Mouse (Mus musculus) fibroblast of lung, adult 2 months (primary cell): ENCODE measurements around the gene Fam20b.
A peak's percentile ranks its signal among the peaks of the same experiment; 100 is the strongest.

ENCODE experiments used
- DNase-seq: peaks from one replicate; pipeline ENCODE4 v3.0.0-alpha.2; 2011; ENCODE audit warnings: low read depth

The Fam20b gene

DNA sequence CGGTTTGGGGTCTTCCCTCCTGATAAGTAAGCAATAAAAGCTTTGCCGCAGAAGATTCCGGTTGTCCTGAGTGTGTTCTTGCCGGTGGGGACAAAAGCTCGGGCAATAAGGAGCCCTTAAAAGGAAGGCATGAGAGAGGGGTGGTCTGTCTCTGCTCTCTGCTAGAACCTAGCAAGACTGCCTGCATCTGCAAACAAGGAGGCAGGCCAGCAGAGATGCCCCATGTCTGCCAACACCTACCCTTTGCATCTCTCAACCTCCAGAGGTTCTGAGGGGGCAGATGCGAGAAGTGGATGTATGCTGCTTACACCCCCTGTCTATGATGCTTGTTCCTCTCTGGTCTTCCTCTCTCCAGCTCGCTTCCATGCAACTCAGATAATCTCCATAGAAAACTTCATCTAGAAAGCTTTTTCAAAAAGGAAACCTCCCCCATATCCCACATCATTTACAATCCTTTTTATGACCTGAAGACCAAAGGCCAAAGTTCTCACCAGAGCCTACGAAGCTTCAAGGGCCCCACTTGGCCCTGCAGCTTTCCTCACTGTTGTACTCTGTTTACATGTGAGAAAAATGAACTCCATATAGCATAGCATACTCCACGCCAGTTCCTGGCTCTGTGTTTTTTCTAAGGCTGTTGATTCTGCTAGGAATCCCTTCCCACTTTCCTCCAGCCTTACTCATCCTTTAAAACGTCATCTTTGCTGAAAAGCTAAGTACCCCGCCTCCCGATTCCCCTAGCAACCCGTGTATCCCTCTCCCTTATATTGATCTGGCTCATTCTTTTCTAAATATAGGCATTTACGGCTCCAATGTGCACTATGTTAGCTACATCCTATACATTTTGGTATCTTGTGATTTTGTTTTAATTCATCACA is 8.6 kb upstream of the Fam20b start:
- DNase-seq = no peak

DNA sequence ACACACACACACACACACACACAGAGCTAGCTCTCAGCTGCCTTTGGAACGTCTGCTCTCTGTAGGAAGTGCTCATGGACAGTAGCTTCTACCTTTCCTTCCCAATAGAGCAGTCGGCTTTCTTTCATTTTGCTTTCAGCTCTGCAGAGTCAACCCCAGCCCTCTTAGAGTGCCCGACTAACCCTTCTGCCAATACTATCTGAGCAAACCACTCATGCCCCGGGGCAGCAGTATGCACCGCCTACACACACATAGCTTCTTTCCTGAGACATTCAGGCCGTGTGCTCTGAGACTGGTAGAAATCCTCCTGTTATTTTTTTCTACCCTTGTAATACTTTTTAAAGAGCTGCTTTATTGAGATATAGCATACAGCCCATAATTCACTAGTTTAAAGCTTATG is 3.2 kb upstream of the Fam20b start:
- no peak for DNase-seq

DNA sequence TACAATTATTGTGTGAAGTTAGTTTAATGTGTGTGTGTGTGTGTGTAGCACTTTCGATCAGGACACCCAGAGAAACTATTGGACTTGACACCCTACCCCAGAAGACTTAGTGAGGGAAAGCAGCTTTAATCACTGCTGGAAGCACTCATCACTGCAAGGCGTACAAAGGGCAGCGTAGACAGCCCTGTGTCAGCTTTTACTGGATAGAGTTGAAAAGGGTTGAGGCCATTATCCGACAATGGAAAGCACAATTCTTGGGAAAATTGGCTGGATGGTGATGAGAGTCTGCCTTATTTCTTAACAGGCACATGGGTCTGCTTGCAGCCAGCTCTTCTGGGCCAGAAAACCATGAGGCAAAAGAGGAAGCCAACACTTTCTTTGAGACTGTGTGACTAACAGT is 1.2 kb upstream of the Fam20b start:
- DNase-seq = no peak

DNA sequence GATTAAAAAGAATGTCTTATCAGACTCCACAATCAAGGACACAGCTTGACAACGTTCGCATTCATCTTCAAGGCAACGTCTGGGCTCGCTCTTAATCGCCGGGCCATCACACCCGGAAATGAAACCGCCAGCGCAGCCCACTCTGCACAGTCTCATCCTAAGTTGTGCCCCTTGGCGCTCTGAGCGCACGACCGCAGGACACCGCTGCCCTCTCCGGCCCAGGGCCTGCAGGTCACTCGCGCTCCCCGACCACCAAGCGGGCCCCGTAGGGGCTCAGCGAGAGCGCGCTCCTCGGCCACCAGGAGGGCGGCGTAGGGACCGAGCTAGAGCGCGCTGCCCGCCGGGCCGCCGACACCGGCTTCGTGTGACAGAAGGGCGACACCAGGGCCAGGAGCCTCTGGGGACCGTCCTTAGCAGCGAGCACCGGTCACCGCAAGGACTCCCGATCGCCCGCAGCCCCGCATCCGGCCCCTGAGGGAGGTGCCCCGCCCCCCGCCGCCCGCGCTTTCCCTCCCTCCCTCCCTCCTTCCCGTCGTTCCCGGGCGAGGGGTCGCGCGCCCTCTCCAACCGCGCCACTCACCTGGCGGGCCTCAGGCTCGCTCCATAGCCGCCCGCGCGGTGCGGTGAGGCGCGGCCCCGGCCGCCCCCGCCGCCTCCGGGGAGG is 468 bp downstream of the Fam20b start:
- no peak for DNase-seq

DNA sequence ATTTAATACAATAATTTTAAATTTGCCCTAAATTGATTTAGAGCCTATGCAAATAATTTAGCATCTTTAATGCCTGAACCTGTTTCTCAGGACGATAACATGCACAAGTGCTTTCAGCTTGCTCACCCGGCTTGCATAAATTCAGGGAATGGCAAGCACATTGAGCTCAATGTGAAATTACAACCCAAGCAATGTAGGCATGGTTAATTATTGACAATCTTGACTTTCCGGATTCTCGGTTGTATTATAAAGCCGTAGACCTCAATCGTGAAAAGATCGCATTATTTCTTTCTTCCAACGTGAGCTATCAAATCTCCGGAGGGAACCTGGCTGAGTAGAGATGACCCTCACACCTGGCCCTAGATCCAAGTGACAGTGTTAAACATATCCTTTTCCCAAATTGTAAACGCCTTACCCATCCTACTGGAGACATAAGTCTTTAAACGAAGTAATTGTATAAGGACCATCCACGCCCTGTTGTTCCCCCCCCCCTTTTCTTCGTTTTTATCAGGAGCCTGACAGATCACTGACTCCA is 1.1 kb downstream of the Fam20b start:
- no peak for DNase-seq

DNA sequence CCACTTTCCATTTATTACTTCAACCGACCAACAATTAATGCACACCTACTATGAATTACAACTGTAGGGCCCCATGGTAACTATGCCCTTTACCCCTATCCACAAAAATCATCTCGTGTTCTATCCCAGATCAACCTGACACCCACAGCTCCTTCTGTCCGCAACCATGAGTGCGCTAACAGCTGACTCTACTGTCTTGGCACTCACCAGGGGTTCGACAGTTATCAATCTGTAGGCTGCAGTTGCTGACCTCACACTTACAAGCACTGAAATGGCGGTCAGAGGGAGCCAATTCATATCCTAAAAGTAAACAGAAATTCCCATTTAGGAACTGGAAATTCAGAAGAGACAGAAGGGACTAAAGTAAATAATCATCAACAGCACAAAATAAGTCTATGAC is 2.2 kb downstream of the Fam20b start:
- DNase-seq = no peak

DNA sequence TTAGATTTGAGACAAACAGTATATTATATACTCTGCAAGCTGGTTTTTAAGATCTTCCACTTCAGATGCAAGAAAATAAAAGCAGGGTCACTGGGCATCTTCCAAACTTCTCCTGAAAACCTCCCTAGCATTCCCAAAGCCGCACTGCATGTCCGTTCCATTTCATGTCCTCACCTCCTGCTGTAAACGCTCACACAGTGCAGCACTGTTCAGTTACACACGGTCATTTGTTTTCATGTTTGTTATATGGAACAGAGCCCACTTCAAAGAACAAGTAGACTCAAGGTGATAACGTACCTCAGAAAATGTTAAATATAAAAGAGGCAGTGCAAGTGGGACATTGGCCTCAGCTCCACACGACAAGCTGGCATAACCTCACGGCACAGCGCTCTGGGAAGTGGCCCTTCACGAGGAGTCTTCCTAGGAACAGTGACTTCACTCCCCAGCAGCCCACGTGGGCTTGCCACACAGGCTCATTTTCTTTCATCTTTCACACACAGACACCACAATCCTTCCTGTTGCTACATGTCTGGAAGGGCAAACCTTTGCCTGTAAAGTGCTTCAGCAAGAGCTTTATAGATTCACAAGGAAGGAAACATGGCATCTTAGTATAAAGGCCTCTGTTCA is 8.3 kb downstream of the Fam20b start:
- no peak for DNase-seq

DNA sequence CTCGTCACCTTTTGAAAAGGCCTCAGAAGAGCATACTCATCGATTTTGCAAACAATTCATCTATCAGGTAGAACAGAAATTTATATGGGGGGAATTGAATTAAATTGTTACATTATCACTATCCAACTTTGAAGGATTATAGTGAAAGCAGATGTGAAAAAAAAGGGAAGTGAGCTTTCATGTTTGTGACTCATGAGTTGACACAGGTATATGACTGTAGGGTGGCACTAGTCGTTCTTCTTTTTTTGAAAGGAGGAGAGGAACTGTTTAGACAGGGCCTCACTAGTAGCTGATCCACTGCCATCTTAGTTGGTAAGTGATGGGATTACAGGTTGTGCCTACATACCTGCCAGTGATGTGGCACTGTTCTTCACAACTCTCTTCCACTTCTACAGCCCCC is 10.2 kb downstream of the Fam20b start:
- DNase-seq = no peak

DNA sequence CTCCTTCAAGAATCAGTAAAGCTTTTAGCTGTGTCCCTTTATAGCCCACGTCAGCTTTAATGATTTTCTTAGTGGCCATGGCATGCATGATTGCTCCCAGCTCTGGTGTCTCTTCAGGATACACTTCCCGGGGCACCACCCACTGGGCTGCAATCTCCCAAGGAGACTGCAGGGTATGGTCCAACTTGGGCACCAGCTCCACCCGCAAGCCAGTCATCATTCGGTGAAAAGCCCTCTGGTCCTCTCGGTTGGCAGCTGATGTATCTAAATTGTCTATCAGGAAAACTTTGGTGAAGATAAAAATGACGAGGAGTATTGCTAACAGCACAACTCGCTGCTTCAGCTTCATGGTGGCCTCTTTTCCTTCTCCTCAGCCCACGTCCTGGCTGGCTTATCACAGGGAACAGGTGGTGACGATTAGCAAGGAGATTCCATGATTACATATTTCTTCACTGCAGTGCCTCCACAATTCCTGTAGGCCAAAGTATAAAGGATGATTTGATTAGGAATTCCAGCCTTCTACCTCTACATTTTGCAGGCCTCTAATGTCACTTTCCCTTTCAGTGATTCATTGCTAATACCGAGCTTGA is 13.1 kb downstream of the Fam20b start:
- no peak for DNase-seq

DNA sequence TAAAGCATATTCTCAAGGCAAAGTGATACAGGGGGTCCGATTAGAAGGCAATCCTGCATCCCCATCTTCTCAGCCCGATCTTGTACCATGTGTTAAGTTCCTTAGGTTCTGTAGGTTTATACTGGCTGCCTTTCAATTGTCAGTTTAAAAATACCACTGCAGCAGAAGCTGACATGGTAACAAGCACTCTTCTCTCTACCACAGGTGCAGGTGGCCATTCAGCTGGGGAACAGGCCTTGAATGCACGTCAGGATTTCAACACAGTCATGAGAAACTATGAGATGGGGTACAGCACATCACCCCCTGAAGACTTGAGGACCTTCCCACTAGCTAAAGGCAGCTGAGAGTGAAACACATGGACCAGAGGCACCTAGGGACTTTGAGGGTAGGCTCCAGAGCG is 15.4 kb downstream of the Fam20b start:
- no peak for DNase-seq

DNA sequence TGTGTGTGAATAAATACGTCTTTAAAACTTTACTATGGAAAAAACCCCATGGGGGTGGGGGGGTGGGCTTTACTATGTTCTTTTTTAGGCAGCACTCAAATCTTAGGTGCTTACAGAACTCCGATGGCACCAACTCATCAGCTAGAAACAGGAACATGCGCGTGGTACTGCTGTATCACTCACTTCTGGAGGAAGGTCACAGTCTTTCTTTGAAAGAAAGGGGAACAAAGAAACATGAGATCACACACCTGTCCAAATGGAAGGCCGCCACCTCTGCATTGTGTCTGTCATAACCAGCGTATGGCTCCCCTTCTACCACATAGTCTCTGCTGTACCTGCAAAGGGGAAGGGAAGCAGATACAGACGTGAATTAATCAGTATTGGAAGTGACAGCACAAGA is 16.7 kb downstream of the Fam20b start:
- no peak for DNase-seq

DNA sequence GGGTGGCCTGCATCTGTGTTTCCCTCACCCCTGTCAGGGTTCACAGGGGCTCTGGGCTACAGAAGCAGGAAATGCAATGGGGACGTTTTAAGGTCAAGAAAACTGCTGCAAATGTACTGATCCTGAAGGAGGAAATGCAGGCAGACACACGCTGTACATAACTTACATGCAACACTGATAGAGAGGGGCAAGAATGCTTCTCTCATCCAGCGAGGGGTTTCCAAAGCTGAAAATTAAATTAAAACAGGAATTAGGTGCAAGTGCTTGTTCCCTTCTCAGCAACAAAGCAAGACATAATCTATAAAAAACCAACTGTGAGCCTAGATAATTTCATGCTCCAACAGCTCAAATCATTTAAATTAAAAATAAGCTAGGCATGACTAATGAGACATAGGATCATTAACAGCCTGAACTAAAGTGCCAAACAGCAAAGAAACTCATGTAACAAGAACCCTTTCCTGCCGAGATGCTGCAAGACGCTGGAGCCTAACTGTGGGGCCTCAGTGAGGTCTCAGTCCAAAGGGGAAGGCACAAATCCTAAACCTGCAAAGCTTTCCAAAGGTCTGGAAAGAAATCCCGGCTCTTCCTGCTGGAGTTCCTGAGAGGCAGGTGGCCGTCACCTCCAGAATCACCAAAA is 32.7 kb downstream of the Fam20b start:
- no peak for DNase-seq

DNA sequence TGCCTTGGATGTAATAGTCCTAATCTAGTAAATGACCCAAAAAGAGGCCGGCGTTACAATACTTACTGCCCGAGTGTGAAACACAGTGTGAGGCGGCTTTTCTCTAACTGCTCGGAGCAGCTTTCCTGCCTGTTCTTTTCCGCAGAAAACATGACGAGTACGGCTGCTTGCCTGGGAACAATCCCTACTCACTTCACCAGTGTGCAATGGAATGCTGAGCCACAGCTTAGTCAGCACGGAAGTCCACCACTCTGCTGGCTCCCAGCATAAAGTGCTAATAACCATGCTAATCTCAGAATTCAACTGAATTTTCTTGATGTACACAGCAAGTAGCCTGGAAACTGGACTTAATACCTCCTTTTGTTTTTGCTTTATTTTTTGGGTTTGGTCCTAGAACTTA is 39.3 kb downstream of the Fam20b start:
- DNase-seq = peak; percentile 53

DNA sequence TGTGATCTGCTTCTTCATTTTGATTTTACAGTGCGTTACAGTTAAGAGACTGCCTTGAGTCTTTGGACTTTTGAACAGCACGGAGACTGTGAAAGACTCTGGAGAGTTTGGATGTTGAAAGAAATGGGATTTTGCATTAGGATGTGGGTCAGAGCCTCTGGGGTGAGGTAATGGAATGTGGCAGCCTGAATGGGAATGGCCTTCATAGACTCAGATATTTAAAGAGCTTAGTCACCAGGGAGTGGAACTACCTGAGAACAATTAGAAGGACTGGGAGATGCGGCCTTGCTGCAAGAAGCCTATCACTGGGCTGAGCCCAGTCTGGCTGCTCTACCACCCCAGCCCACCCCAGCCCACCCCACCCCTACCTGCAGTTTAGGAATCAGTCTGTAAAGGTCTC is 41.7 kb downstream of the Fam20b start:
- DNase-seq = no peak

DNA sequence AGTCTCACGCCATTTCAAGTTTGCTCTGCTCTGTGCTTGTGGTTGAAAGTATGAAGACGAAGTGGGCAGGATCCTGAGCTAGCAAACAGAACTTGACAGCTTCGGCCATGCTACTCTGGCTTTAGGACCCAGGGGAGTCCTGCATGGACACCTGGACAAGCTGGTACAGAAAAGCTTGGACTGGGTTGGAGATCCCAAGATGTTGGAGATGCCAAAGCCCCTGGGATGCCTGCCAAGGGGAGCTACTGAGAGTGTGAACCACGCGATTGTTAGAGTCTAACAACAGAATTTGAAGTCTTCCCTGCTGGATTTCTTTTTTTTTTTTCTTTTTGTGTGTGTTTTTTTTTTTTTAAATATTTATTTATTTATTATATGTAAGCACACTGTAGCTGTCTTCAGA is 42.3 kb downstream of the Fam20b start:
- no peak for DNase-seq

DNA sequence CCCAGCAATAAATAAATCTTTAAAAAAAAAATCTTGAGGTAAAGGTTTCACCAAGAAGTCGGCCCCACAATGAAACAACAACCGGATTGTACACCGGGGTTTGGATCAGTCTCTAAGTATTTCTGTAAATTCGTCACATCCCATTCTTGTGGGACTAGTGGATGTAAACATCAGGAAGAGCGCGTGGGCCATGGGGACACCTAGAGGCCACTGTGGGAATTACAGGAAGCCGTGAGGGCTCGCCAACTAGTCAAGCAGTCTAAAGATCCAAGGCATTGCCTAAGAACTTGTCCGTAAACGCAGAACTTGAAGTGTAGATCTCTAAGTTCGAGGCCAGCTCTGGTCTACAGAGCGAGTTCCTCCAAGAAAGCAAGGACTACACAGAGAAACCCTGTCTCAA is 42.7 kb downstream of the Fam20b start:
- no peak for DNase-seq

DNA sequence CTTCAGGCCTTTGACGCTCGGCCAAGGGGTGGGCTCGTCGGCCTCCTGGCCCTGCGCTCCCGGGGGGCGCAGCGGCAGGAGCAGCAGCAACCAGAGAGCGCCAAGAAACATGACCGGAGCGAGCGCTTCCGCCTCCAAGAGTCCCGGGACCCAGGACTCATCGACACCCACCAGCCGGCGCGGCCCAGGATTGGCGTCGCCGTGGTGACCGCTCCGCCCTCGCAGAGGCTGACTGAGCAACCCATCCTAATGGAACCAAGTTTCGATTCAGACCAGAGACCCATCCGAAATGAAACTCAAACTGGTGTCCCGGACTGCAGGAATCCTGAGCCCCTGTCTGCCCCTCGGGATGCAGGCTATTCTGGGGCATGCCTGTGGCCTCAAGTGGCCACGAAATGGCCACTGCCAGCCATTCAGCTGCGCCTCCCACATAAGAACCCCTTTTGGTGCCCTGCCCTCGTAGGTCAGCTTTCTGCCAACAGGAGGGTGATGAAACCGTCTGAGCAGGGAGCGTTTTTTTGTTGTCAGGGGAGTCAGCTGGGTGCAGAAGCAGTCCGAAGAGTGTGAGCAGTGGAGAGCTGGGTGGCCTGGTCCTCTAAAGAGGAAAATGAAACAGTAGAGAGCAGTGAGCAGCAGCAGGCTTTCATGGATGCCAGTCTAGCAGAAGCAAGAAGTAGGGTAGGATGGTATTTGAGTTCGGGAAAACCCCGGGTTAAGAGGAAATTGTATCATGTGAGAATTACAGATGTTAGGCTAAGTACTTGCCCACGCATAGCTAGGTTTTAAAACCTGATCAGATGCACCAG is 44.5 kb downstream of the Fam20b start, which contains the start of gene Tor3a:
Gene Tor3a, minus strand, starts transcription at position 162 of the 806 bp plus-strand sequence.
- peak; percentile 78 for DNase-seq

DNA sequence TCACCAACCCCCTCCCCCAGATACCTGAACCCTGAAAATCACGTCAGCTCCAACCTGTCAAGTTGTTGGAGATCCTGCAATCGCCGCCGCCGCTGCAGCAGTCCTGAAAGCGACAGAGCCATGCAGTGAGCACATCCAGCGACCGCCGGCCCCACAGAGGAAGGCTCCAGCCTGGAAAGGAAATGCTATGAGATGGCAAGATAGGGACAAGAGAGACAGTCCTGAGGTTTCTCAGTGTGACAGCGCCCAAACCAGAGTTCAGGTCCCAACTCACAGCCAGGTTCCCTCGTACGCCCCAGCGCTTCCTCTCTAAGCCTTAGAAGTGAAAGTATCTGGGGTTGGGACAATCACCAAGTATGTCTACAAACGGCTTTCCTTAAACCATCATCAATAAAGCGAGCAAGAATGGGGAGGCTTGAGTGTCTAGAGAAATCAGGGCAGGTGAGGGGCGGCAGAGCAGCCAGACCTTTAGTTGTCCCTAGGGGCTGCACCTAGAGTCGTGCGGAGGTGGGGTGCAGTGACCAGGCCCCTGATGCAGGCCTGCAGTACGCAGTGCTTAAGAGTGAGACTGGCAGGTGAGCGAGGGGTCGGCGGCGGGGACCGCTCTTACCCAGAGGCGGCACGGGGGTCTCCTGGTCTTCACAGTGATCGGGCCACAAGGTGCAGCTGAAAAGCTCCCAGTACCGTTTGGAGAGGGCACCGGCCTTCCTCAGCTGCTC is 45.3 kb downstream of the Fam20b start:
- DNase-seq = no peak

DNA sequence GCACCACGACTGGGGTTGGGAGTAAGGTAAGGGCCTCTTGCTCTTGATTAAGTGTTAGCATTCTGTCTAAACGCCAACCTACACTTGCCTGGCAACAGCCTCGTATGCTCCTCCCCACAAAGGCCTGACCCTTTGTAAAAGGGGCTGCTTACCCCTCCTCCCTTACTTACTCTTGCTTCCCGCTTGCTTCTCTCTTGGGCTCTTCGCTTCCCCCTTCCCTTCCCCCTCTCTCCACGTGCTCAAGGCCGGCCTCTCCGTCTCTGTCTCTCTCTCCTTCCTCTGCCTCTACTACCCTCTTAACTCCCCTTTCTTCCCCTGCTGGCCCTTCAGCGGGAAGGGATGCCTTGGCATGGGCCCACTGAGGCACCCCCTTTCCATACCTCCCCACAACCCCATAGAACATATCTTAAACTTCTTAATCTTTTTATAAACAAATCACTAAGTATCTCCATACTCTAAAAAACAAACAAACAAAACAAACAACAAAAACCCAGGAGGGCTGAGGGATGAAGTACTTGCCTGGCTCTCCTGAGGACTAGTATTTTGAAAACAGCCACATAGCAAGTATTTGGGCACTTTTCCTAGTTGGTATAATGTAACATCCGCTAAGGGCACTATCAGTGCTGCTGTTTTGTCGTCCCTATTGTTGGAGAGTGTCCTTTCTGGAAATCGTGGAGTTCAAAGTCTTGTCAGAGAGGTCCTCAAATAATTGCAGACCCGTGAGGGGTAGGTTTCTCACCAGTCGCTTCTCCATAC is 46.0 kb downstream of the Fam20b start:
- DNase-seq = no peak

DNA sequence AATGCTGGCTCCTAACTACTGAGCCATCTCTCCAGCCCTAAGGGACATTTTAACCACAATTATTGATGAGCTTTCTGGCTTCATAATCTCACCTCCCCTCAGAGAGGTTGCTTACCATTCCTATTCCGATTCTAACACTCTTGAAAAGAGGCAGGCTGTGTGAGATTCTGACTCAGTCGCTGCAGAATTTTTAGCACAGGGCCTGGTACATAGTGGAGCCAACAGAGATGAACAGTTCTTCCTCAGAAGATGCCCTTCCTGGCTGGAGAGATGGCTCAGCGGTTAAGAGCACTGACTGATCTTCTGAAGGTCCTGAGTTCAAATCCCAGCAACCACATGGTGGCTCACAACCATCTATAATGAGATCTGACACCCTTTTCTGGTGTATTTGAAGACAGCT is 47.0 kb downstream of the Fam20b start:
- no peak for DNase-seq
